Comparison of ENCODE assay signal across 15 mouse cellular contexts in genomic region chr2:69999097-69999770, GRCm38 (mm10). TPM values are rescaled to one million over a fixed set of nuclear protein-coding genes. Genes with fewer than 3 reads are reported as not detected.
A peak's percentile ranks its signal among the peaks of the same experiment; 100 is the strongest.
DNase-seq lines count a peak whose midpoint lies in the region; ATAC-seq lines count a peak whose summit lies in the region.
"Had no signal": no experiment of that assay in that cellular context is flagged by ENCODE, and none has a peak within 500 bp of the region (broad histone marks: within the 10 kb centered on the region; RNA-seq: fewer than 3 reads in every experiment).

No protein-coding gene starts in this region.

- no peak overlapping the region for H3K27ac ChIP-seq in midbrain, embryonic 12.5 days (replicated peaks)
- H3K27ac ChIP-seq in midbrain, embryonic 13.5 days: no peak overlapping the region
- no peak overlapping the region for H3K27ac ChIP-seq in intestine, embryonic 15.5 days
- H3K27ac ChIP-seq: hindbrain, embryonic 14.5 days; left cerebral cortex, adult 2 months; lung, embryonic 15.5 days had no signal

- H3K4me2 ChIP-seq in midbrain, embryonic 12.5 days (replicated peaks): no peak overlapping the region
- no peak overlapping the region for H3K4me2 ChIP-seq in midbrain, embryonic 13.5 days (replicated peaks)
- H3K4me2 ChIP-seq in intestine, embryonic 15.5 days (replicated peaks): no peak overlapping the region
- H3K4me2 ChIP-seq: hindbrain, embryonic 14.5 days; lung, embryonic 15.5 days had no signal

- no peak overlapping the region for H3K9ac ChIP-seq in midbrain, embryonic 12.5 days (replicated peaks)
- H3K9ac ChIP-seq in midbrain, embryonic 13.5 days (replicated peaks): no peak overlapping the region
- no peak overlapping the region for H3K9ac ChIP-seq in intestine, embryonic 15.5 days
- H3K9ac ChIP-seq: hindbrain, embryonic 14.5 days; lung, embryonic 15.5 days had no signal

- no peaks in the 10 kb centered on the region for H3K4me1 ChIP-seq in midbrain, embryonic 12.5 days
- no peaks in the 10 kb centered on the region for H3K4me1 ChIP-seq in midbrain, embryonic 13.5 days (replicated peaks)
- H3K4me1 ChIP-seq in intestine, embryonic 15.5 days (replicated peaks): no peaks in the 10 kb centered on the region
- H3K4me1 ChIP-seq: lung, embryonic 15.5 days had no signal

- peak; percentile 49; the same call in 1 of the 2 replicates for ATAC-seq in midbrain, embryonic 12.5 days (ENCODE audit: low FRiP score, low read depth)
- no peak; the same call in 1 of the 2 replicates for ATAC-seq in midbrain, embryonic 13.5 days
- ATAC-seq in common myeloid progenitor, adult 5-6 weeks (replicated peaks; ENCODE audit: low read depth, poor library complexity, severe bottlenecking): peak; percentile 69
- peak; percentile 97 for ATAC-seq in megakaryocyte progenitor cell, adult 5-6 weeks (replicated peaks; ENCODE audit: poor library complexity)
- no peak for ATAC-seq in intestine, embryonic 15.5 days
- ATAC-seq: forebrain, embryonic 14.5 days had no signal

- WGBS in midbrain, embryonic 12.5 days: 76% methylated on average over 7 of the region's 7 CpGs
- 67% methylated on average over 7 of the region's 7 CpGs for WGBS in midbrain, embryonic 13.5 days
- WGBS in intestine, embryonic 15.5 days: 93% methylated on average over 7 of the region's 7 CpGs

- H3K4me3 ChIP-seq in midbrain, embryonic 12.5 days: no peak overlapping the region
- no peak overlapping the region for H3K4me3 ChIP-seq in midbrain, embryonic 13.5 days (replicated peaks)
- no peak overlapping the region for H3K4me3 ChIP-seq in intestine, embryonic 15.5 days (replicated peaks)
- H3K4me3 ChIP-seq: left cerebral cortex, adult 2 months; lung, embryonic 15.5 days had no signal

- no peaks in the 10 kb centered on the region for H3K9me3 ChIP-seq in midbrain, embryonic 12.5 days
- no peaks in the 10 kb centered on the region for H3K9me3 ChIP-seq in midbrain, embryonic 13.5 days
- no peaks in the 10 kb centered on the region for H3K9me3 ChIP-seq in intestine, embryonic 15.5 days
- H3K9me3 ChIP-seq: lung, embryonic 15.5 days had no signal

- intact Hi-C loops in gastrocnemius, postnatal 36 days (cut with DNase I): no loop called here

- no peaks in the 10 kb centered on the region for H3K27me3 ChIP-seq in midbrain, embryonic 12.5 days
- H3K27me3 ChIP-seq in midbrain, embryonic 13.5 days: no peaks in the 10 kb centered on the region
- no peaks in the 10 kb centered on the region for H3K27me3 ChIP-seq in intestine, embryonic 15.5 days (replicated peaks)
- H3K27me3 ChIP-seq: lung, embryonic 15.5 days had no signal

- peaks cover 27% of the 10 kb centered on the region for H3K36me3 ChIP-seq in midbrain, embryonic 12.5 days
- peaks cover 25% of the 10 kb centered on the region for H3K36me3 ChIP-seq in midbrain, embryonic 13.5 days
- H3K36me3 ChIP-seq in intestine, embryonic 15.5 days: no peaks in the 10 kb centered on the region

- no peak for DNase-seq in left cerebral cortex, adult 8-10 months (ENCODE audit: low spot score in 2 of 2)
- no peak for DNase-seq in gastrocnemius, postnatal 36 days
- DNase-seq: adrenal gland, adult 8-10 months; heart, adult 11 months; kidney, postnatal 25 days; right cerebral cortex, adult 18-20 months had no signal

RNA-seq across cellular contexts. Expression of gene Myo3b, which starts 39.7 kb away (rescaled TPM):
- 0.13 TPM in 1 of 2 replicates, not detected in the other for polyA plus RNA-seq in midbrain, embryonic 12.5 days (2016; fragmentation: Nextera tagmentation; extraction: Ambion mirVana)
- polyA plus RNA-seq in midbrain, embryonic 13.5 days (2015; fragmentation: Nextera tagmentation; extraction: Ambion mirVana): 0.17 and 0.19 TPM in 2 replicates
- not detected in 2 replicates for total RNA-seq in common myeloid progenitor, adult 5-6 weeks (2017)
- total RNA-seq in megakaryocyte progenitor cell, adult 5-6 weeks (2015): 0.02 TPM in 1 of 2 replicates, not detected in the other
- not detected in 2 replicates for total RNA-seq in megakaryocyte progenitor cell, adult 5-6 weeks (2017)
- polyA plus RNA-seq in intestine, embryonic 15.5 days (2015; fragmentation: Nextera tagmentation; extraction: Ambion mirVana): 0.13 and 0.21 TPM in 2 replicates
- total RNA-seq in left cerebral cortex, adult 8-10 months (2022): 1 to 10 TPM; 1.1 to 1.8 (median 1.3) TPM
- total RNA-seq in gastrocnemius, postnatal 36 days (2021): not detected

Comparison
In these comparisons a context has a peak if more than half of its experiments do, and no peak if none do; other contexts are left out.
1. ATAC-seq: peak in midbrain, embryonic 12.5 days (single experiment), common myeloid progenitor, adult 5-6 weeks (single experiment) and megakaryocyte progenitor cell, adult 5-6 weeks (single experiment); none in midbrain, embryonic 13.5 days (single experiment) and intestine, embryonic 15.5 days (single experiment).